In the genomic region with DNA sequence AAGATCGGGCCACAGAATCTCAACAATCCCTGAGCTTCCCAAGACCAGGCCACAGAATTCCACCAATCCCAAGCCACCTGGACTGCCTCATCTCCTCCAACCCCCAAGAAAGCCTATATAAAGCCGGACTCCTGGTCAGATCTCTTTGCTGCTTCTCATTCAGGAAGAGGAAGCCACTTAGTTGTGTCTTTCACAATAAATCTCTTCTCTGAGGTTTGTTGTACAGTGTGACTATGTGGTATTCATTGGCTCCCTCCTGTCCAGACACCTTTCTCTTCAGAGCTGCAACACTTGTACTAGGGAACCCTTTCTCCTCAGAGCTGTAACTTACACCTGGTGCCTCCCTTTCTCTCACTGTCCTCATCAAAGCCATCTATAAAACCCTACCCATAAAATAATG, we compare ENCODE assay signal across 11 mouse cellular contexts.
"Had no signal": no experiment of that assay in that cellular context is flagged by ENCODE, and none has a peak within 500 bp of the region (broad histone marks: within the 10 kb centered on the region; RNA-seq: fewer than 3 reads in every experiment).

No protein-coding gene starts in this region.

- H3K27me3 ChIP-seq: midbrain, embryonic 12.5 days; neural tube, embryonic 12.5 days had no signal

- H3K4me1 ChIP-seq: midbrain, embryonic 10.5 days; midbrain, embryonic 12.5 days; neural tube, embryonic 12.5 days had no signal

- H3K36me3 ChIP-seq: midbrain, embryonic 10.5 days; neural tube, embryonic 12.5 days had no signal

- H3K27ac ChIP-seq: liver, embryonic 14.5 days; midbrain, embryonic 10.5 days; midbrain, embryonic 12.5 days; neural tube, embryonic 12.5 days had no signal

- H3K4me2 ChIP-seq: lung, embryonic 14.5 days; midbrain, embryonic 12.5 days; neural tube, embryonic 12.5 days had no signal

- H3K4me3 ChIP-seq: midbrain, embryonic 10.5 days; midbrain, embryonic 12.5 days; neural tube, embryonic 12.5 days had no signal

- H3K9ac ChIP-seq: liver, embryonic 14.5 days; lung, embryonic 14.5 days; midbrain, embryonic 12.5 days; neural tube, embryonic 12.5 days had no signal

- H3K9me3 ChIP-seq: midbrain, embryonic 10.5 days; midbrain, embryonic 12.5 days; neural tube, embryonic 12.5 days had no signal

- DNase-seq: lung, adult 18-20 months; midbrain, embryonic 14.5 days; right cerebral cortex, postnatal 14 days; thymus, adult 18-20 months; thymus, postnatal 14 days; thymus, postnatal 36 days had no signal
